Mouse (Mus musculus) ovary, postnatal 14 days (tissue): ENCODE data around the gene Taf3.

Experiments used
- DNase-seq: peaks from one replicate; pipeline ENCODE4 v3.0.0; 2022; ENCODE audit warnings: low spot score

Gene Taf3

DNA sequence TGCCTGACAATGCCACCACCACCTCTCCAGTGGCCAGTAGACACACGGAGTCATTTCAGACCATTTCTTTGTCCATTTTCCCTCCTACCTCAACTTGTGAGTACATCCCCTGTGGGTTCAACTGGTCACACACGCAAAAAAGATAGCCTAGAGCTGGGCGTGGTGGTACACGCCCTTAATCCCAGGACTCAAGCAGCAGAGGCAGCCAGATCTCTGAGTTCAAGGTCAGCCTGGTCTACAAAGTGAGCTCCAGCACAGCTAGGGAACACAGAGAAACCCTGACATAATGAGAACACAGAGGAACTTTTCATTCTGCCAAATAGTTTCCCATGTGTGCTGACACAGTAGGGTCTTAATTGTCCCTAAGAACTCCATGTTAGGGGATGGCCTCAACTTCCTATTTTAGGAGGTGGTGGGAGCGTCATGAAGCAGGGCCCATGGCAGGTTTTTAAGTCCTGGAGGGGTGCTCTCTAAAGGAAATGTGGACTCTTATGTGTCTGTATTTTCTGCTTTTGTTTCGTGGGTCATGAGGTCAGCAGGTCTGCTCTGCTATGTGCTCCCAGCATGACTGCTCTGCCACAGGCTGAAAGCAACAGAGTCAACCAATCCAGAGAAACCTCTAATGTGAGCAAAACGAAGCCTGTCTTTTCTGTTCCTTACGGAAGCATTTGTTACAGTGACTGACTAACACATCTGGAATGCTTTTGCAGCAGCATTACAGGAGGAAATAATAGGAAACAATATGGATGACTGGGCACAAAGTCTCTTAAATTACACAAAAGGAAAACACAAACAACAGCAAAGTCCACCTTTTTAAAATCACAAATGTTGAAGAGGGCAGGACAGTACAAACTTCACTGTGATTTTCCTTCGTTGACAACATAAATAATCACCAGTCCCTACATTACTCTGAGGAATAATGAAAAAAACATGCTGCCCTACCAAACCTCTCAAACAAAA, 92.5 kb downstream of the Taf3 start:
- no peak for DNase-seq

DNA sequence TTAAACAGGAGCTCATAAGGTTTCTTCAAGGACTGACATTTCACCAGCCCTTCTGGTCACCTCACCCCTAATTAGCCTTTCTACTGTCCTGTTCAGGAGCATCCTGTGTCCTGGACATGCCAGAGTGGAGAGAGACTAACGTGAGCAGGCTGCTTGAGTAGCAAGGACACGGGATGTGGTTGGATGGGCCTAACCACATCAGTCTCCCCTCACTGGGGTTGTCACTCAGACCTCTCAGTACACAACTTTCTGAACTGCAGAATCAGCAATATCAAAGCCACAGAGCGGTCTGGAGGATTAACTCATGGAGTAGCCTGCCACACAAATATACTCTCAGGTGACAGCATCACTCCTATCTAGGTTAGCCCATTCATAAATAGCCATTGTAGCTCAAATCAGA, 101.7 kb downstream of the Taf3 start:
- no peak for DNase-seq

DNA sequence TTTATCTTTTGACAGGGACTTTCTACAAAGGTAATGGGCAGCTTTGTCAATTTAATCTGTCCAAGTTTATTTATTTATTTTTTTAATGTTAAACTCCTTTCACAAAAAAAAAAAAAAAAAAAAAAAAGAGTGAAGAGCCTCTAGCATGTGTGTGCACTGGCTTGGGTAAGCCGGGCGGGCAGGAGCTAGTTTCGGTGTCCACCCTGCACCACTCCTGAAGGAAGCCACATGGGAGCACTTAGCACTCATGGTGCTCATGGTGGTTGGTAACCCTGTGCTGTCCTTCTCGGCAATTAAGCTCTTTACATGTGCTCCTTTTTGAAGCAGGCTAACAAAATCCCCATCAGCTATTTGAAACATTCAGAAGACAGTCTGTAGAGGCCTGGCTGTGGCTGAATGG, 102.8 kb downstream of the Taf3 start:
- DNase-seq = no peak

DNA sequence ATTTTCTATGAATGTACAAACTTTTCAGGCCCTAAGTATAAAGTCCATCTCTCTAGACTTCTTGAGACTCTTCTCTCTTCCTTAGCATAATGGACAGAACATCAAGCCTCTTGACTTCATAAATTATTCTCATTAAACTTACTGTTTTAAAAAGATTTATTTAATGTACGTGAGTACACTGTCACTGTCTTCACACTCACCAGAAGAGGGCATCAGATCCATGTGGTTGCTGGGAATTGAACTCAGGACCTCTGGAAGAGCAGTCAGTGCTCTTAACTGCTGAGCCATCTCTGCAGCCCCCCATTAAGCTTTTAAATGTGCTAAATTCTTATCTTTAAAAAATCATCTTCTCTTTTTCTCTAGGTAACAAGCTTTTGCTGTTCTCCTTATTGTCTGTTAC, 105.4 kb downstream of the Taf3 start:
- no peak for DNase-seq

DNA sequence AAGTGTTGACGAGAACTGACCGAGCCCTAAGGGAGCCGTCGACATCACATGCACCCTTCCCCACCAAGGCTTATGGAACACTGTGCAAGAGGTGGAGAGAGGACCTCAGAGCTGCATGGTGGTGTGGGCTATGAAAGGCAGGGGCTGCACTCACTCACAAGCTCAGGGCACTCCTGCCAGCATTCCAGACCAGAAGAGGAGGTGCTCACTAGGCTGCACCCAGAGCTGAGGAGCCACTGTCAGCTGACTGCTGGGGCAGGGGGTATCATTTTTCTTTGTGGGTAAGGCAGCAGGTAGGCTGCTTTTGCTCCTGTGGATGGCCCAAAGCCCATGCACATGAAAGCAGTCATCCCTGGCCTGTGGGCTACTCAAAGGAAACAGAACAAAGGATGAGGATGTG, 109.1 kb downstream of the Taf3 start:
- no peak for DNase-seq

DNA sequence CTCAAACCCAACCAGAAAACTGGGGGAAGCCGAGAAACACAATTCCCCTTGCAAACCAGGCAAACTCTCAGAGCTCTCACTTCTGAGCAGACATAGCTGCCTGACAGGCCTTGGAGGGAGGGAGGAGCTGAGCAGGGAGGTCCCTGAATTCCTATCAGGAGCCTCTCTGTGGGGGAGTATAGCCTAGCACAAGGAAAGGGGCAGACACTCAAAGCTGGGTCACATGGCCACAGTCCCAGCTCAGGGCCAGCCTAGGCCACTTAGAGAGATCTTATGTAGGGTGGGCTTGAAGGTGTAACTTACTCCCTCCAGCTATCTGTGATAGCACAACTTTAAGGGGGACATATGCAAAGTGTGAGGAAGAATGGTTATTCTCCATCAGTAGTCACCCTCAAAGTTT, 112.4 kb downstream of the Taf3 start:
- DNase-seq = no peak

DNA sequence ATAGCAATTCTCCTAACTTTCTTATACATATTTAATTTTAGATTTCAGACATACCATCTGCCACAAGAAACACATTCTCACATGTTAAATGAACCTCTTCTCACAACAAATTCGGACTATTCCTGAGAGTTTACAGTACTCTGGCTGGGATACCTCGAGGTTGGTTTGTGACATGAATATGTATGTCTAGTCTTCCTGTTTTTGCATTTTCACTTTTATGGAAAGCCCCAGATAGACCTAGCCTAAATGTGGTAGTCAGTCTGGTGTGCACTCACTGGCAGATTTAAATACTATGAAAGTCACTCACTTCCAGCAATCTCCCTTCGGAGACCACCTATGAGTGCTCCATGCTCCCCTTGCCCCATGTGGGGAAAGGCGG, 121.5 kb downstream of the Taf3 start:
- DNase-seq = no peak

DNA sequence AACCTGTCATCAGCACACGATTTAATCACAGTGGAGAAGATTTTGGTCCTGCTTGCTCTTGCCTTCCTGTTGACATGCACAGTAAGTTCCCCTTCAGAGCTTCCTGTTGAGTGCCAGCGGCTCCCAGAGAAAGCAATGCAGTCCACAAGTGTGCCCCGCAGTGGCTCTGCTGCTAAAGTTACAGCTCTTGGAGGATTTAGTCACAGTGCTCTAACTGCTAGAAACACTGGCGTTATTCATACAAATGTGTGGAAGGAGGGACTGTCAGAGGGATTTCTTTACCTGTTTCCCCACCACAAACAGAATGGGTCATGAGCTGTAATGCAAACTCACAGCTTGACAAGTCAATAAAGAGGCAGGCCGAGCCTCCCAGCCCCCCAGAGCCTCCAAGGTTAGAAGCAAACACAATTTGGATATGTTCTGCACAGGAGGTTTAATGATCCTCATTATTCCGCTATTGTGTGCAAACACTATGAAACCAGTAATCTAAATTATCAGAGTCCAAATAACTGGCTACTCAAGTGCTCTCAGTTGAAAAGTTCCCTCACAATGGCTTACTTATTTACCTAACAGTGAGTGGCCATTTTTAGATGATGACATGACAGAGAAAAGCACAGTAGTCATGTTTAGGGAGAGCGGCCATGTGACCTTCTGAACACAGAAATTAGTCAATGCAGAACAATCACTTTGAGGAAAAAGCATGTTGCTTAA, 122.0 kb downstream of the Taf3 start:
- DNase-seq = no peak

DNA sequence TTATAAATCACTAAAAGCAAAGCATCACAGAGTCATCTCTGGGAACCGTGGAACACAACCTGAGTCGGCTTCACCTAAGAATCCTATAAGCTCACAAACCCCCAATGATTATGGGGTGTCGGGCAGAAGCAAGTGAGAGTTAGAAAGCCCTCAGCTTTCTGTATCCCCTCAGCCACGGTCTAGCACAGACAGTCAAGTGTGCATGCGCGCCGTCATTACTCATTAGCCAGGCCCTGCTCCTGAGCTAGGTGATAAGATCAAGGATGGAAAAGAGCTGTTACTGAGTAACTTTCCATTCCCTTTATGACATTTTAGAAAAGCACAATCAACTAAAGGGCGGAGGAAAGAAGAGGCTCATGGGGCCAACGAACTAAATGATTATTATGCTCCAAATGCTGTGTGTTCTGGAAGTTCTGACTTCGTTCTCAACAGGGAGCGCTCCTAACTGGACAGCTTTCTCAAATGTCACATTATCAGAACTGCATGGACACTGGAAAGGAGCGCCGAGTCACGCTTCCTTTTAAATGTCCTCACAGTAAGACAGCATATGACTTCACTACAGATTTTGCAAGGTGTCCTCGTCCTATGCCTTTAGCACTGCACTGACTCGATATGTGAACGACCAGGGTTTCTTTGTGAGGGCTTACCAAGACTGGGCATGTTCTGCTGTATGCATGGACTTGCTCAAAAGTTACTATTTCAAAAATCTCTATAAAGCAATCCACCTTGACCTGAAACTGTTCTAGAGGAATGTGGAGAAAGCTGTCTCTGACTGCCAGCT, 129.5 kb downstream of the Taf3 start:
- DNase-seq = no peak

DNA sequence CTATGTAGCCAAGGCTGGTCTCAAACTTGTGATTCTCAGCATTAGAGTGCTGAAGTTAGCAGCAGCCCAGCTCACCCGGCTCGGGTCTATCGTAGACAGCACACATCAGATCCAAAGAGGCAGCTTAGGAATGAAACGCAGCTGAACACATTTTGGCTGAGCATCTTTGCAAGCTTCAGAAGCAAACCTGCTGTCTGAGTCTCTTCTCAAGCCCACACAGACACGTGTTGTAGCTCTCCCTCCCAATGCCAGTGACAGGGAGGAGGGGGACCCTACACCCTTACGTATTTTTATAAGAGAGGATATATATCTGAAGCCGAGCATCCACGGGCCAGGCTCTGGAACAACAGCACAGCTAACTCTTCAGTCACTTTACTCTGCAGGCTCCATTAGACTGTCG, 130.8 kb downstream of the Taf3 start:
- DNase-seq = no peak

DNA sequence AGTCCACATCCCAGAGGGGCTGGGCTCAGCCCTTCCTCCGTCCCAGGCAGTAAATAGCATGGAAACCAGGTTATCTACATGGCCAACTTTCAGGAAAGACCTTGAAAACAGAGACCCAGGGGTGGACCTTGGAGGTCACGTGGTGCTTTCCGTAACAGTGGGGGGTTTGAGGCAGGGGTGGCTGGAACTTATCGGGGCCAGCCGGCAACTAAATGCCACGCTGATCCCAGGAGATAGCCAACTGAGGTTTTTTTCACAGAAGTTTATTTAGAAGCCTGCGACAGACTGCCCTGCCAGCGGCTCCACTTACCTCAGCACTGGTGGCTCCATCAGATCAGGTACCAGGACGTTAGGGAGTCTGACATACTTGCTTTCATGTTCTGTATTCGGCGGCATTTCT, 142.4 kb downstream of the Taf3 start:
- DNase-seq = no peak

DNA sequence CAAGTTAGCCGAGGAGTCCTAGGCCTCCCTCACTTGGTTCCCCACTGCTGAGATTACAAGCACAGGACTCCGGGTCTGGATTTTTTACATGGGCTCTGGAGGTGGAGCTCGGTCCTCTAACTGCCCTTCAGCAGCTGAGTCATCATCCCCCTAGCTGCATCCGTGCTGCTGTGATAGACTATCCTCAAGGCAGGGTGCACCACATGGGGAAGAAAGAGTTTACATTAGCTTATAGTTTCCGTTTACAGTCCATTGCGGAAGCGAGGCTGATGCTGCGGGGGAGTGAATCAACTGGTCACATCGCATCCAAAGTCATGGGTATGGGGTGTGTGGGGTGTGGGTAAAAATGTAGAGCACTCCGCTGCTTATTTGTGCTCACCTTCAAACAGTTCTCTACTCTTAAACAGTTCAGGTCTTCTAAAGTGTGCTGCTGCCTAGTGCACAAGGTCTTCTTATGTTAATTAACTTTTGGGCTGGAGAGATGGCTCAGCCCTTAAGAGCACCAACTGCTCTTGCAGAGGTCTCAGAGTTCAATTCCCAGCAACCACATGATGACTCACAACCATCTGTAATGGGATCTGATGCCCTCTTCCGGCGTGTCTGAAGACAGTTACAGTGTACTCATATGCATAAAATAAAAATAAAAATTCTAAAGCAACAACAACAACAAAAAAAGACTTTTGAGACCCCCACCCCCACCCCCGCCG, 144.4 kb downstream of the Taf3 start:
- DNase-seq = no peak

DNA sequence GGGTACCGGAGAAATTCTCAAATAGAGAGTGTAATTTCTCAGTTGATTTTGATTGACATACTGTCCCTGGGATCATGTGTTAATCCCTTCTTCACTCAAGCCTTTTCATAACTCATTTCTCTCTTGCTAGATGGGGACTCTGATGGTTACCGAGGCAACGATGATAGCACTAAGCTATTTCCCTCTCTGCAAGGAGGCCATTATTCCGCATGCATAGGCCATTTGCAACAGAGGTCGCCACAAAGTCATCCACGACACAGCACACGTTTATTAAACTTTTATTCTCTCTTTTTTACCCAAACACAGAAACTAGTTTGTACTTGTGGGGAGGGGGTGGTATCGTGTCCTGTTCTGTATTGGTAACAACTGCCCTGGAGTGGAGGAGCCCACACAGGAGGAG, 150.6 kb downstream of the Taf3 start:
- no peak for DNase-seq

DNA sequence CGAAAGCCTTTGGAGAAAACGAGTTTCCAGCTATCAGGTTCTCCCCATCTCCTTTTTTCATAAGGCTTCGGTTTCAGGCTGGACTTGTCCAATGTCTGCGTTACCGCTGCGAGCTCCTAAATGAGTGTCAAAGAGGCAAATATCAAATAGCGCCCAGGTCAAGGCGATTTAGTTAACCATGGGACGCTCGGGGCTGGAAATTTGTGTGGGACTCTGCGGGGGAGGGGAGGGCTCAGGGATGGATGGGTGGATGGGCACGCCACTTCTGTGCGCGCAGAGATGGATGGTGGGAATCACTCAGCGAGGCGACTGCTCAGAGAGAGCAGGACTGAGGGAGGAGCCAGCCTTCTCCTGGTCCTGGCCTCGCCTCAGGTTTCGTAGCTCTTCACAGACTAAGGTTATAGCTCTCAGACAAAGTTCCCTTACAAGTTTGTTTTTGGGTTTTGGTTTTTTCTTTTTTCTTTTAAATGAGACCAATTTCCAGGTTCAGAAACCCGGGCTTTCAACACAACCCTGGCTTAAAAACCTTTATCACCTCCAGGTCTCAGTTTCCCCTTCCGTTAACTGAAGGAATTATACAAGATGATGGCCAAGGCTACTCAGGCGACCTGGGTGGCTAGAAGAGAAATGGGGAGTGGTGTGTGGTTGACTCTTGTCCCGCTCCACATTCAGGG, 152.2 kb downstream of the Taf3 start:
- no peak for DNase-seq

DNA sequence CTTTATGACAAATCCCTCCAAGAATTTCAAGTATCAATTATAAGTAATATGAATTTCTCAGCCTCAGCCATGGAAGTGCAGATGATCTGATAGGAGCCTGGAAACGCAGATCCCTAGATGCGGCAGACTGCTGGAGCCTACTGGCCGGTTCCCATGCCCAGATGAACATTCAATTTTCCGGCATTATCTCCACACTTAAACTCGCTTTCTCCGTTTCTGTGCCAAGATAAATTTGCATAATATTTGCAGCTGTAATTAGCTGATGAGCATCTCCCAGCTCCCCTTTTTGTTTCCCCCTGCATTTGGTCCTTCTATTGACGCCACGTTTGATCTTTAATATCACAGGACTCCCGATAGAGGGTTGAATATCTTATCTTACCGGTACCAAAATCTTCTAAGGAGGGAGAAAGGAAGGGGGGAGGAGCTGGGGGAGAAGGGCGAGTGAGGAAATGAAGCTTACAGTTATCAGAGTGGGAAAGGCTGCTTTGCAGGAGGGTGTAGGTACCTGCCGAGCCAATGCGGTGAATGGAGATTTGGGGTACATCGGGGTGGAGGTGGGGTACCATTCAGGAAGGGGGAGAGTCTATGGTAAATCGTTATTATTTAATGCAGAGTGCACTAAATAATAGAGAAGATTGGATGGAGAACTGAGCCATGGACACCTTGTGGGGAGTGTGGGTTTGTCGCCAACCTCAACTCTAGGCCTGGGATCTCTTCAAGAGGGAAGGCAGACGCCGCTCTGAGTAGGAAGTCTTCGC, 153.4 kb downstream of the Taf3 start:
- DNase-seq = no peak

DNA sequence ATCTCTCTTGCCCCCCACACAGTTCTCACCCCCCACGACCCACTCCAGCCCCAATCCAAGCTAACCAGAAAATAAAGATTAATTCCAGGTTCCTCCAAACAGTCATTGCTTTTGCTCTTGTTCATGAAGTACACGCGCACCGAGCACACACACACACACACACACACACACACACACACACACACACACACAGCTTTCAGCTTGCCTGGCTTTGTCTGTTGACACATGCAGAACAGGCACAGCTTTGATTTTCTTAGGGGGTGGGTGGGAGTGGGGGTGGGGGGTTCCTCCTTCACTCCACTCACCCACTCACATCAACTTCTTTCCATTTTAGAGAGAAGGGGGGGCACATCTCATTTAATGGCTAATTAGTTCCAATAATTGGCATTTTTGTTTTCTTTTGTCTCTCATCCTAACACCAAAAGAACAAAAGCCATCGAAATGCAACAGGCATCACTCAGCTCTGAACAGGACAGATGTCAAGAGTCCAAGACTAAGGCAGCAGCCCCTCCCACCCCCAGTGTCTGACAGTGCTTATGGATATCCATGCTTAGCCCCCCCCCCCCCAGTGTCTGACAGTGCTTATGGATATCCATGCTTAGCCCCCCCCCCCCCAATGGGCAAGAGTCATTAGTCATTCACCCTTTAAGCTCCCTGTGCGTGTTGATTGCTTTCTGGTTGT, 155.0 kb downstream of the Taf3 start:
- no peak for DNase-seq

DNA sequence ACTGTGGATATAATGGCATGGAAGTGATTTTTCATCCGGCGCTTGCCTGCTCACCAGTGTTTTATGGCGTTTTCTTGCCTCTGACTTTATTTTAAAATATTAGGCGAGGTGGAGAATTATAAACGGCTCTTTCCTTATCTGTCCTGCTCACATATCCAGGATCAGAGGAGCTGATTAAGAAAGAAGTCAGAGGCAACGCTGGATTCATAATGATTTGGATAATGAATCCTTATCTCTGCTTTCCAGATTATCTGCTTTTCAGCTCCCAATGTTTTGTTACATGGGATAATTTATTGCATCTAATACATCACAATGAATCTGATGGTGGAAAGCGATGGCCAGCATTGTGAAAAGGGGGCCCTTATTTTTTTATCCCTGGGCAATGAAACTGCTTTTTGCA, 155.9 kb downstream of the Taf3 start:
- no peak for DNase-seq

DNA sequence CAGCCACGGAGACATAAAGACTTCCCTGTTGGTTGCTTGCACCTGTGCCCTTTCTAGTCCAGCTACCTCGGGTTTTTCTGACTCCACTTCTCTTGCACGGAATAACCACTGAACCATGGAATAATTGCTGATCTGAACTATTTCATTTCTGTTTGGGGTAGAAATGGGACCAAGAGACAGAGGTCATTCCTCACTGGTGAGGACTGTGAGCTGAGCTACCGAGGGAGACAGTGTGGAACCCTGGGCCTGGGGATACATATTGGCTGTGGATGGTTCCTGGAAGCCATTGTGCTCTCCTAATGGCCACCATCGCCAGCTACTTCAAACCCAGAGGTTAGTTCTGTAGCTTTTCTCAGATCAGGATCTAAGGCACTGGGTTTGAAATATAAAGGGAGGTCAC, 157.5 kb downstream of the Taf3 start:
- no peak for DNase-seq

DNA sequence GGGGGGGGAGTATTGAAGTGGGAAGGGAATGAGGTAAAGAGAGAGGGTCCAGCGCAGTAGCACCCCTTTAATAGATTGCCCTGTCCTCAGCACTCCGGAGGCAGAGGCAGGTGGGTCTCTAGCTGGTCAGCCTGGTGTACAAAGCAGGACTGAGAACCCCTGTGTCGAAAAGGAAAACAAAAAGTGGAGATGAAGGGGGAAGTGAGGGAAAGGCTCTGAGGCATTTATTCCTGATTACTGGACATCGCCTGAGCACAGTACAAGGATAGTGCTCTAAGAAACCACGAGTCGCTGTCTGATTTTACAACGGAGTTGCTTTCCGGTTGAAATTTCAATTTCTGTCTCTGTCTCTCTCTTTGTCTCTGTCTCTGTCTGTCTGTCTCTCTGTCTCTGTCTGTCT, 158.1 kb downstream of the Taf3 start:
- no peak for DNase-seq

DNA sequence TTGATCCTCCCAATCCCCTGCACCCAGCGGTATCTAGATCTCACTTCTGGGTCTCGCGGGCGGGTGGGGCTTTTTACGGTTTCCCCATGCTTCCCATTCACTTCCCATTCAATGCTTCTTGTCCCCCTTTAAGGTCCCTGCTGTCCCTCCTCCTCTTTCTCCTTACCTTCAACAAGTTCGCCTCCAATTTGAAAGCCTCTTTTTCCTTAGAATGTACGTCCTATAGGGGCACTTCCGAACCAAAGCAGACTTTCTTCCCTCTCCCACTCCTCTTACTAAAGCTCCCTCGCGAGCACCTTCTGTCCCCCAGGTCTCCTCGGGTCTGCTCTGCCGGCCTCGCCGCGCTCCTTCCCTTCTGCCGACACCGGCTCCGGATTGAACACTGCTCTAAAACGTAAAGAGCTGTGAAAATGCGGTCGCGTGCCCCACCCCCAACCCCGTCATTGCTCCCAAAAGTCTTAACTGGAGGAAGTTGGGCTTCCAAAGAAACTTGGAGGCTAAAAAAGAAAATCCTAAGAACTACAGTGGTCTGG, 158.7 kb downstream of the Taf3 start, which contains the start of gene Gata3:
Gata3 (minus strand) TSS at position 384 of the 533 bp plus-strand sequence.
- DNase-seq = no peak
